Mouse (Mus musculus): Measurements from ENCODE around the gene Dnajc25. TPM values are rescaled to one million over a fixed set of nuclear protein-coding genes. Genes with fewer than 3 reads are reported as not detected.

The Dnajc25 gene
- polyA plus RNA-seq (2016; fragmentation: Nextera tagmentation; extraction: Ambion mirVana) = 5.9 and 9.0 TPM in 2 replicates

DNA sequence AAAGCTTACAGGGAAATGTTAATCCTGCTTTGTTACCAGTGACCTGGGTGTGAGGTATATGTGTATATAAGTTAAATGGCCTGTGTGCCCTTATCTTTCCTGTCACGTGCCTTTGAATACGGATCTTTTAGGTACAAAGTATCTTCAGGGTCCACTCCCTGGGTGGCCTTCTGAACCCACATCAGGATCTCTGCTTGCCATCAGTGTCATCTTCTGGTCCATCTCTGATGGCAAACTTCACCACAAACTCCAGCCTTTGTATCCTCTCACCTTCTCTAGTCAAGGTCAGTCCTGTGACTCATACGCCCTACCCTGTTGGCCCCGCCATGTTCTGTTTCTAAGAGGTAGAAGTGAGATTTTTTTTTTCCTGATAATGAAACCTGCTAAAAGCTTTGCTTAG is at the start of gene Dnajc25:
Gene Dnajc25, plus strand, starts transcription at position 301 of the 400 bp plus-strand sequence.
- no peak for DNase-seq (ENCODE audit: low spot score)
- Histone ChIP-seq H3K9me3 (no peaks in the 10 kb centered on the region), H3K4me3 (no peak within 1 kb of the TSS), H3K4me1 (replicated peaks) (no peaks in the 10 kb centered on the region), H3K27me3 (ENCODE audit: insufficient read depth, poor library complexity, severe bottlenecking) (0 out of 2 replicates have a peak, but pooled peaks cover 4% of the 10 kb centered on the region), H3K27ac (no peak within 1 kb of the TSS), H3K36me3 (no peaks in the 10 kb centered on the region)
- 91% methylated on average over 4 of the region's 4 CpGs for WGBS

DNA sequence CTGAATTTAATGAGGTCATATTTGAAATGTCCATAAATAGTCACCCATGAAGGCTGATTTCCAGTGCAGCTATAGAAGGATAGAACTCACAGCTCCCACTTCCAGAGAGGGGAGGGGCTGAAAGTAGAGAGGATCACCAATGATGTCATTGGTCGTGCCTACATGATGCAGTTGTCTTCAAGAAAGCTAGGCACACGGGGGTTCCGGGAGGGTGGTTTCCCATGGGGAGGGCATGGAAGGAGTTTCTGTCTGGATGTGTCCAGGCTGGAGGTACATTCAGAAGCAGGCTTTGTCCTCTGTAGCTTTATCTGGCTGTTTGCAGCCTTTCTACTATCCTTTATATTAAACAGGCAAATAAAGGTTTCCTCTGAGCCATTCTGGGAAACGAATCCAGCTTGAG is 46.5 kb upstream of the Dnajc25 start:
- WGBS = 94% methylated on average over 4 of the region's 4 CpGs
- Histone ChIP-seq H3K27me3 (ENCODE audit: insufficient read depth, poor library complexity, severe bottlenecking) (peaks cover 15% of the 10 kb centered on the region), H3K9me3 (no peaks in the 10 kb centered on the region), H3K27ac (no peak overlapping the region), H3K4me3 (no peak overlapping the region), H3K4me1 (replicated peaks) (peaks cover 12% of the 10 kb centered on the region), H3K36me3 (no peaks in the 10 kb centered on the region)
- DNase-seq (ENCODE audit: low spot score) = no peak

DNA sequence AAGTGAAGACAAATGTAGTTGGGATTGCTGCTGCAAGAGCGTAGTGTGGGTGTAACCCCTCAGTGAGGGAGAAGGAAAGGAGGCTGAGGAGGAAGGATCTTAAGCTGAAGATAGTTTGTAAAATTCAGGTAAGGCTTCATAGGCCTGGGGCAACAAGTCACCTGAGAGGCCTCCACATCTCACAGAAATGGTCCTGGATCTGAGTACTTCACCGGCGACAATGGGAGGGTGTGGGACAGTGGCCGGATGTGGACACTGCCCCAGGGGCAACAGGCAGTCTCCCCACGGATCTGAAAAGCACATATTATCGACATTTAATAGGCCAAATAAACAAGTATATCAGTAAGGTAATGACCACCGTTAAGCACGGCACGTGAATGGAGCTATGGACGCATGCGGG is 42.2 kb upstream of the Dnajc25 start:
- no peak overlapping the region for H3K4me3 ChIP-seq
- DNase-seq (ENCODE audit: low spot score) = no peak
- H3K27me3 ChIP-seq (ENCODE audit: insufficient read depth, poor library complexity, severe bottlenecking) = no peaks in the 10 kb centered on the region
- no peaks in the 10 kb centered on the region for H3K4me1 ChIP-seq (replicated peaks)
- peaks cover 12% of the 10 kb centered on the region for H3K36me3 ChIP-seq
- 92% methylated on average over 11 of the region's 11 CpGs for WGBS
- no peaks in the 10 kb centered on the region for H3K9me3 ChIP-seq
- H3K27ac ChIP-seq = no peak overlapping the region

DNA sequence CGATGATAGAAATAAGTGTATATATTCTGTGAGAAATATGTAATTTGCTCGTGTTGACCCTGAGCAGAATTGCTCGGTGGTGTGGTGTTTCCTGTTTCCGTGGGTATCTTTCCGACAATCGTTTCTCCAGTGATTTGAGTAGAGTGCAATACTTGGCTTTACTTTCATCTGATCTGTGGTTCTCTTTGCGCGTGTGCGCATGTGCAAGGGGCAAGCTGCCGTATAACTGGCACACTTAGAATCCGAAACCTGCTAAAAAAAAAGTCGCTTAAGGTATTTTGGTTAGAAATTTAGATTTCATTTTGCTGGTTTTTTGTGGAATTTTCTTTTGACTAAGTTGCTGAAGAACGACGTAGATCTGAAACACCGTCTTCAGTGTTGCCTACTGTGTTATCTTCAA is 33.1 kb upstream of the Dnajc25 start:
- DNase-seq (ENCODE audit: low spot score) = no peak
- no peaks in the 10 kb centered on the region for H3K9me3 ChIP-seq
- H3K4me1 ChIP-seq (replicated peaks) = no peaks in the 10 kb centered on the region
- 94% methylated on average over 15 of the region's 15 CpGs for WGBS
- H3K4me3 ChIP-seq = no peak overlapping the region
- peaks cover 12% of the 10 kb centered on the region for H3K36me3 ChIP-seq
- no peaks in the 10 kb centered on the region for H3K27me3 ChIP-seq (ENCODE audit: insufficient read depth, poor library complexity, severe bottlenecking)
- no peak overlapping the region for H3K27ac ChIP-seq

DNA sequence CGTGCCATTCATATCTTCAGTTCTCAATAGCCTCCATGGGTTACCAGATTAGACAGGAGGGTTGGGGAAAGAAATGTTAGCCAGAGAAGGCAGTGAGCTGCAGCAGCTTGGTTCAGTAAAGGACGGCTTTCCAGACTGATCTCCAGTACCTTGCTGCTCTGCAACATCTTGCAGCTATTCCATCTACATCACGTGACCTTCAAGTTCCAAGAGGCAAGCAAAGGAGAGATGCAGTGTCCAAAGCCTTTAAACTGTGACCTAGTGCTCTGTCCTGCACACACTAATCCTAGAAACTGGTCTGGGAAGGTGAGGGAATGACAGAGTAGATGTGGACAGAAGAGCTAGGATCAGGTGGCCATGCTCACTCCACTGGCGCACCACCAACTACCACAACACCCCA is 31.6 kb upstream of the Dnajc25 start:
- Histone ChIP-seq H3K4me3 (no peak overlapping the region), H3K36me3 (no peaks in the 10 kb centered on the region), H3K27me3 (ENCODE audit: insufficient read depth, poor library complexity, severe bottlenecking) (no peaks in the 10 kb centered on the region), H3K4me1 (replicated peaks) (no peaks in the 10 kb centered on the region), H3K27ac (no peak overlapping the region), H3K9me3 (no peaks in the 10 kb centered on the region)
- no peak for DNase-seq (ENCODE audit: low spot score)
- WGBS = 93% methylated on average over 4 of the region's 4 CpGs

DNA sequence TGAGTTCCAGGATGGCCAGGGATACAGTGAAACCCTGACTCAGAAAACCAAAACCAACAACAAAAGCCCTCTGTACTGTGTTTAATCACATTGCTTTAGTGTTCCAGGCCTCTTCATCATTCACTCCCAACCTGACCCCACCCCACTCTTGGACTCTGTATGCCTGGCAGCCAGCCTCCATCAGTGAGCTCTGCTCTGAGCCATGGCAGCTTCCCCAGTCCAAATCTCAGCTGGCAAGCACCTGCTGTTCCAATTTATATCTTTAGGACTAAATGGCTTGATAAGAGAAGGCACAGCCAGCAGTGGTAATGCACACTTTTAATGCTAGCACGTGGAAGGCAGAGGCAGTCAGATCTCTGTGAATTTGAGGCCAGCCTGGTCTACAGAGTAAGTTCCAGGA is 29.7 kb upstream of the Dnajc25 start:
- Histone ChIP-seq H3K9me3 (no peaks in the 10 kb centered on the region), H3K4me1 (replicated peaks) (no peaks in the 10 kb centered on the region), H3K36me3 (no peaks in the 10 kb centered on the region), H3K27ac (no peak overlapping the region), H3K4me3 (no peak overlapping the region), H3K27me3 (ENCODE audit: insufficient read depth, poor library complexity, severe bottlenecking) (no peaks in the 10 kb centered on the region)
- WGBS = 83% methylated on average over 1 of the region's 1 CpGs
- no peak for DNase-seq (ENCODE audit: low spot score)

DNA sequence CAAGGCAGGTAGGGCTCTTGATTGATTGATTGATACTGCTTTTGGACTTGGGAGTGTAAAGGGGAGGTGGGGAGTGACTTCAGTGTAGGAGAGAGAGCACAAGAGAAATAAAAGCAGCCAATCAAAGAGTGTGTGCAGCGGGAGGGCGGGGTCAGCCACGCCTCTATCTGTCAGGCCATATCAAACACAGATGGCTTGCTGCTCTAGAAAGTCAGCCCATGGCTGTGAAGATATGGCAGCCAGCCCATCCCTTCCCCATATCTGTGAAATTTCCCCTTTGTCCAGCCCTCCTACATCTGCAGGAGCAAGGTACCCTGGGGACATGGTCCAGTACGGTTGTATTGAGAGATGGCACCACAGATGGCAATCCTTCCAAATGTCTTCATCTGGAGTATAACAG is 24.2 kb upstream of the Dnajc25 start:
- Histone ChIP-seq H3K27me3 (ENCODE audit: insufficient read depth, poor library complexity, severe bottlenecking) (no peaks in the 10 kb centered on the region), H3K36me3 (peaks cover 5% of the 10 kb centered on the region), H3K27ac (no peak overlapping the region), H3K4me3 (no peak overlapping the region), H3K4me1 (replicated peaks) (peaks cover 4% of the 10 kb centered on the region; the same call in 1 of the 2 replicates), H3K9me3 (no peaks in the 10 kb centered on the region)
- no peak for DNase-seq (ENCODE audit: low spot score)
- WGBS = 81% methylated on average over 4 of the region's 4 CpGs

DNA sequence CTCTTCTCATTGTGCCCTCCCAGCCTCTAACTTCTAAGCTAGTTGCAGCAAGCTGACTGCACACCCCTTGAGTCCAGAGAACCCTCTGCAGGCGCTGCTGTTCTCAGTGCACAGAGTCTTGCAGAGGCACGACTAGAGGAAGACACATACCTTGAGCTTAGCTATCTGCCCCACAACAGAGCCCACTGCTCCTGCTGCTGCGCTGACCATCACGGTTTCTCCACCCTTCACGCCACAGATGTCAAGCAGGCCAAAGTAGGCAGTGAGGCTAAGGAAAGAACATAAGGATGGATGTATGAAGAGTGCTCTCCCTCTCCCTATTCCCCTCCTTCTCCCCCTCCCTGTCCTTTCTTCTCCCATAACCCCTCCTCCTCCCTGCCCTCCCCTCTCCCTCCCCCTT is 19.2 kb upstream of the Dnajc25 start:
- peaks cover 5% of the 10 kb centered on the region for H3K36me3 ChIP-seq
- no peak for DNase-seq (ENCODE audit: low spot score)
- 77% methylated on average over 5 of the region's 5 CpGs for WGBS
- H3K4me1 ChIP-seq (replicated peaks) = peaks cover 1% of the 10 kb centered on the region; the same call in 1 of the 2 replicates
- no peaks in the 10 kb centered on the region for H3K9me3 ChIP-seq
- H3K4me3 ChIP-seq = no peak overlapping the region
- no peaks in the 10 kb centered on the region for H3K27me3 ChIP-seq (ENCODE audit: insufficient read depth, poor library complexity, severe bottlenecking)
- no peak overlapping the region for H3K27ac ChIP-seq

DNA sequence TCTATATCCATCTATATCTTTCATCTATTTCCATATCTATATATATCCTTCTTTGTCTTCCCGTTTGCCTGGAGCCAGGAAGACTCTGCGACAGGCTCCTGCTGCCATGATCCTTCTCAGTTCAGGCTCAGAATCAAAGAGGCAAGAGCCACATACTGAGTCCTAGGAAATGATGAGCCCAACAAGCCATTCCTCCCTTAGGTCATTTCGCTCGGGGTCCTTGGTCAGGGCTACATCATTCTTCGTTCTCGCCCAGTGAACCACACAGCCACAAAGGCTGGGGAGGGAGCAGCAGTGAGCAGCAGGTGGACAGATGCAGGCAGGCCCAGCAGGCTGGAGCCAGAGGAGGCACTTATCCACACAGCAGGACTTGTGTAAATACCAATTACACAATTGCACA is 13.4 kb upstream of the Dnajc25 start:
- 75% methylated on average over 6 of the region's 6 CpGs for WGBS
- H3K9me3 ChIP-seq = no peaks in the 10 kb centered on the region

DNA sequence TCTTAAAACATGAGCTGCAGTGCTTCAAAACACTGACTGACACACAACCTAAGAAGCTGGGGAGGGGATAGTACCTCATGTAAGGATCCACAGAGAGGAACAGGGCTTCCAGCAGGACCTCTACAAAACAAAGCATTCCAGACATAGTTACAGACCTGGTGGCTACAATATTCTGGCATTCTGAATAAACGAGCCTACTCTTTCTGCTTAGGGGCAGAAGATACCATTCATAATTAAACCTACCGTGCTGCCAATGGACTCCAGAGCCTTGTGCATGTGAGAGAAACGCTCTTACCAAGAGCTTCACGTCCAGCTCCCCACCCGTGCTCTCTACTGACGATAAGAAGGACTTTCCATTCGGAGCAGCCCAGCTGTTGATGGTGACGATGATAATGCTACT is 12.1 kb upstream of the Dnajc25 start:
- no peaks in the 10 kb centered on the region for H3K9me3 ChIP-seq
- WGBS = 86% methylated on average over 8 of the region's 8 CpGs
- no peak overlapping the region for H3K4me3 ChIP-seq
- H3K27ac ChIP-seq = no peak overlapping the region
- DNase-seq (ENCODE audit: low spot score) = no peak
- H3K4me1 ChIP-seq (replicated peaks) = peaks cover 12% of the 10 kb centered on the region
- H3K36me3 ChIP-seq = no peaks in the 10 kb centered on the region
- peaks cover 1% of the 10 kb centered on the region; the same call in 1 of the 2 replicates for H3K27me3 ChIP-seq (ENCODE audit: insufficient read depth, poor library complexity, severe bottlenecking)

More for the DNA sequence above, 13.4 kb upstream of the Dnajc25 start:
- Histone ChIP-seq H3K4me1 (replicated peaks) (0 out of 2 replicates have a peak, but pooled peaks cover 1% of the 10 kb centered on the region), H3K27ac (no peak overlapping the region), H3K27me3 (ENCODE audit: insufficient read depth, poor library complexity, severe bottlenecking) (no peaks in the 10 kb centered on the region), H3K36me3 (no peaks in the 10 kb centered on the region), H3K4me3 (no peak overlapping the region)
- no peak for DNase-seq (ENCODE audit: low spot score)

DNA sequence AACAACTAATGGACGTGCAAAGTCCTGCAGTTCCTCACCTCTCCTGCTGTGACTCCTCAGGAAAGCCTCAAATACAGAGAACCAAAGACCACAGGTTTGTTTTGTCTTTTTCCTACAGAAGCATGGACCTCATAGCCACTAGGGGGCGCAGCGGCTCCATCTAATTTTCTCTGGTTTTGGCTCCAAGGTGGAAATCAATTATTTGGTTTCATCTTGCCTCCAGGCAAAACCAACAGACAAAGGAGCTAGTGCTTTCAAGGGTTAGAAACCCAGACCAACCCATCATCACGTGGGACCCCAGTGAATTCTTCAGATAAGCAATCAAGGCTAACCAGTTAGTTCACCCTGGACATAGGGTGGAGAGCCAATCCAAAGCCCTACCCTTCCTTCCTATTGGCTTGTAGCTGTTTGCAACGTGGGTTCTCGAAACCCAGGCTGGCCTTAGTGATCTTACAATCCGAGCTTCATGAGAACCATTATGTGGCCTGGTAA is 9.7 kb upstream of the Dnajc25 start:
- WGBS = 24% methylated on average over 7 of the region's 7 CpGs

DNA sequence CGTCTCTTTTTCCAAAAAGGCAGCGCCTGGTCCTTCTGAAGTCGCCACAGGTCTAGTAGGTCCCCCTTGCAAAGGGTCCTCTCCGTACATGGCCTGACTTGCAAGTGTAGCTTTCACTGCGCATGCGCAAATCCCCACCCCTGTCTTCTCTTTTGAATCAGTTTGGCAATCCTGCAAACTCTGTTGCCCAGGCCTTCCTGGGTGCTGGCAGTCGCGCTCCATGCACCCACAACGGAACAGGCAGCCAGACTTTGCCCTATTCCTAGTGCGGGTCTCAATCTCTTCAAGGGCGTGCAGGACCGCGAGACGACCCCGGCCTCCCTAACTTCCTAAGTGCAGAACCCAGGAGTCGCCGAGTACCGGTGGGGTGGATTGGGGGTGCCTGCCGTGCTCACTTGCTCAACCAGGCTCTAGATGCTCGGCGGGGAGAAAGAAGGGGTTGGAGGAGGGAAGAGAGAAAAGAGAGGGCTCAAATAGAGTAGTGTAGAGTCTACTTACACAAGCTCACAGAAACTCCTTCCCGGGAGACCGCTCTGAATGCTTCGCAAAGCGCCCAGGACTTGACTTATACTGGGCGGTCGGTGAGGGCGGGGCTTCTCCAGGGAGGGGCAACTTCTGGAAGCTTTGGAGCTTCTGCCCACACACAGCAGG is 8.2 kb upstream of the Dnajc25 start, which contains the start of gene Ptgr1:
Gene Ptgr1, minus strand, starts transcription at position 580 of the 651 bp plus-strand sequence.
- peaks cover 12% of the 10 kb centered on the region for H3K4me1 ChIP-seq (replicated peaks)
- peak within 1 kb of the TSS; percentile 71 for H3K4me3 ChIP-seq
- peak; percentile 87 for DNase-seq (ENCODE audit: low spot score)
- H3K27me3 ChIP-seq (ENCODE audit: insufficient read depth, poor library complexity, severe bottlenecking) = peaks cover 4% of the 10 kb centered on the region; the same call in 1 of the 2 replicates
- 1% methylated on average over 28 of the region's 28 CpGs for WGBS
- H3K27ac ChIP-seq = peak within 1 kb of the TSS; percentile 82
- no peaks in the 10 kb centered on the region for H3K9me3 ChIP-seq
- H3K36me3 ChIP-seq = no peaks in the 10 kb centered on the region

More for the DNA sequence above, 9.7 kb upstream of the Dnajc25 start:
- Histone ChIP-seq H3K4me3 (no peak overlapping the region), H3K36me3 (no peaks in the 10 kb centered on the region), H3K4me1 (replicated peaks) (peaks cover 12% of the 10 kb centered on the region), H3K9me3 (no peaks in the 10 kb centered on the region), H3K27me3 (ENCODE audit: insufficient read depth, poor library complexity, severe bottlenecking) (peaks cover 4% of the 10 kb centered on the region; the same call in 1 of the 2 replicates), H3K27ac (no peak overlapping the region)
- peak; percentile 84 for DNase-seq (ENCODE audit: low spot score)

DNA sequence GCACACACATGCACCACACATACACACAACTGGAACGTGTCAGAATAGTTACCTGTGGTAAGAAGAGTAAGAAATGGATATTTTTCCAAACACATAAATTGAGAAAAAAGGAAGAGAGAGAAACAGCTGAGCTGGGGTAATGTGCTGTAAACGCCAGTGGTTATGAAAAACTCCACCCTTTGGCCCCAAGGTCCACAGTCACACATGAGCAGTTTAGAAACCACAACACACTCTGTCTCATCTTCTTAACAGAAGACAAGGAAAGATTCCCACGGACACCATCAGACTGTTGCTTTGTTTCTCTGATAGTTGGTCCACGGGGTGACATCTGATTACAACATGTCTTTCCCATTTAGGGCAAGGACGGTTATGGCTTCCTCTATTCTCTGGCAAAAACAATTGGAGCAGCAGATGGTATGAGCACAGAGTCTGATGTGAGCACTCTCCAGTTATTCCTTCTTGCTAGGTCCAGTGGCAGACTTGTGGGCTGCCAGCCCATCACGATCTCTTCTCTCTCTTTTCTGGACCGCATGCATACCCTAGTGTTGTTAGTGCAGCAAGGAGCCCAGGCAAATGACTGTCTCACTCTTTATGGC is 5.5 kb upstream of the Dnajc25 start:
- H3K4me3 ChIP-seq = no peak overlapping the region
- no peak overlapping the region for H3K27ac ChIP-seq
- H3K4me1 ChIP-seq (replicated peaks) = peaks cover 12% of the 10 kb centered on the region
- WGBS = 86% methylated on average over 7 of the region's 7 CpGs
- no peaks in the 10 kb centered on the region for H3K9me3 ChIP-seq
- DNase-seq (ENCODE audit: low spot score) = no peak
- peaks cover 8% of the 10 kb centered on the region; the same call in 1 of the 2 replicates for H3K27me3 ChIP-seq (ENCODE audit: insufficient read depth, poor library complexity, severe bottlenecking)
- H3K36me3 ChIP-seq = no peaks in the 10 kb centered on the region
